Mouse (Mus musculus) intestine, embryonic 14.5 days (tissue): ENCODE data around the gene Setd4. TPM values are rescaled to one million over a fixed set of nuclear protein-coding genes. Genes with fewer than 3 reads are reported as not detected.
A peak's percentile ranks its signal among the peaks of the same experiment; 100 is the strongest.
"Not testable (repeated sequence)": the region's sequence is repeated elsewhere in the genome, so short reads cannot be mapped to it uniquely, and the experiment has no call there.

ENCODE experiments used
- ATAC-seq: fragments of 200-750 bp; cut with Nextera tagmentation; replicated peaks from 2 replicates; pipeline ENCODE4 v1.8.0; 2017; ENCODE audit warnings: low read depth, moderate number of reproducible peaks, moderate TSS enrichment, moderate library complexity; ENCODE audit not compliant: low FRiP score, low TSS enrichment
- DNase-seq: peaks from one replicate; pipeline ENCODE4 v3.0.0-alpha.2; 2018; ENCODE audit warnings: low spot score
- H3K27ac ChIP-seq: fragments of 300-500 bp; sonication (generic); 2 replicates; pipeline ENCODE4 v1.5.1; 2014; ENCODE audit warnings: low read depth, mild to moderate bottlenecking, control low read depth
- H3K27me3 ChIP-seq: fragments of 300-500 bp; sonication (generic); replicated peaks from 2 replicates; pipeline ENCODE4 v1.6.1; 2014; ENCODE audit warnings: low read length, control low read depth; ENCODE audit not compliant: control insufficient read depth, insufficient read depth
- H3K36me3 ChIP-seq: fragments of 300-500 bp; sonication (generic); 2 replicates; pipeline ENCODE4 v1.6.1; 2014; ENCODE audit warnings: low read length, control low read depth; ENCODE audit not compliant: control insufficient read depth, insufficient read depth
- H3K4me1 ChIP-seq: fragments of 300-500 bp; sonication (generic); replicated peaks from 2 replicates; pipeline ENCODE4 v1.6.1; 2014; ENCODE audit warnings: low read length, control low read depth, mixed read lengths; ENCODE audit not compliant: control insufficient read depth, insufficient read depth
- H3K4me2 ChIP-seq: fragments of 300-500 bp; sonication (generic); 2 replicates; pipeline ENCODE4 v1.6.1; 2014; ENCODE audit warnings: low read length
- H3K4me3 ChIP-seq: fragments of 300-500 bp; sonication (generic); 2 replicates; pipeline ENCODE4 v1.5.1; 2014; ENCODE audit warnings: low read depth, low read length, control low read depth, mixed read lengths
- H3K9ac ChIP-seq: fragments of 300-500 bp; sonication (generic); 2 replicates; pipeline ENCODE4 v1.6.1; 2014; ENCODE audit warnings: mild to moderate bottlenecking, low read length
- H3K9me3 ChIP-seq: fragments of 300-500 bp; sonication (generic); 2 replicates; pipeline ENCODE4 v1.6.1; 2016; ENCODE audit warnings: low read length, control low read depth; ENCODE audit not compliant: control insufficient read depth
- WGBS: fragments of 180-500 bp; shearing (Covaris S2); extraction: QIAGEN DNeasy Blood & Tissue Kit; methylation state at CpG from one replicate; pipeline ENCODE4 v1.1.7; 2014; 5-methylcytosine and 5-hydroxymethylcytosine counted together
- polyA plus RNA-seq: library from polyadenylated mRNA; unstranded; fragments of >200 nt; fragmentation: Nextera tagmentation; extraction: Ambion mirVana; gene quantifications from 2 replicates; pipeline ENCODE4 v1.2.1, GENCODE M21; 2014

Setd4 gene
- 13.0 and 13.4 TPM in 2 replicates for polyA plus RNA-seq

DNA sequence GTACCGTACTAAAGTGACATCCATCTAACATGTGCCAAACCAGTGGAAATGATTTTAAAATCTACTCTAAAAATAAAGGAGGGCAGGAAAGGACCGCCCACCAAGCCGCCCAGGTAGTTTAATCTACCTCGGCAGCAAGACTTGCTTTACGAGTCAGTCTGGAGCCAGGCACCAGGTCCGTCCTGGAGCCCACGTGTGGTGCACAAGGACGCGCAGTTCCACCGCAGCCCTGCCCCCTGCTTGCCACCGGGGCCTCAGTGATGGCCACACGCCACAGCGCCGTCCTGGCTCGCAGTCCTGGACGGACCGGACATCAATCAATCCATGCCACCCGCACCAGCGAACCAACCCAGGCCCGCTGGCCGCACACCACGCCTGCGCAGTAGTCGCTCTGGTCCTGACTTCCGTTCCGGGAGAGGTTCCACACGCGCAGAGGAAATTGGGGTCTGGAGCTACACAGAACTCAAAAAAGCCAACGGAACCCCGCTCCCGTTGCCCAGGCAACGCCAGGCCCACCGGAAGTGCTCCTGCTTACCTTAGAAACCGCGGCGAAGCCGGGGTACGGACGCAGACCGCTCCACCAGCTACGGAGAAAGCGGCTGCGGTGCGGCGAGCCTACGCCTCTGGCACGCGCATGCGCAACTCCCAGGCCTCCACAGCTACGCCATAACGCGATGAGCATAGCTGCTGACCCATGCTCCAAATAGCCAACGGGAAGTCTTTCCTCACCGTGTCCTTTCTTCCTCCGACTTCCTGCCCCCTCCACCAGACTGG, at the start of gene Setd4:
Setd4 (minus strand) TSS at position 625 of the 774 bp plus-strand sequence.
- Histone ChIP-seq H3K27ac (peak within 1 kb of the TSS; percentile 92), H3K36me3 (peaks cover 6% of the 10 kb centered on the region; the same call in 1 of the 2 replicates), H3K27me3 (no peaks in the 10 kb centered on the region), H3K9me3 (no peaks in the 10 kb centered on the region), H3K4me1 (peaks cover 15% of the 10 kb centered on the region), H3K4me3 (peak within 1 kb of the TSS; percentile 66), H3K4me2 (peak within 1 kb of the TSS; percentile 95), H3K9ac (peak within 1 kb of the TSS; percentile 73)
- peak; percentile 90 for ATAC-seq
- DNase-seq = peak; percentile 95
- under 1% methylated on average over 55 of the region's 55 CpGs for WGBS

DNA sequence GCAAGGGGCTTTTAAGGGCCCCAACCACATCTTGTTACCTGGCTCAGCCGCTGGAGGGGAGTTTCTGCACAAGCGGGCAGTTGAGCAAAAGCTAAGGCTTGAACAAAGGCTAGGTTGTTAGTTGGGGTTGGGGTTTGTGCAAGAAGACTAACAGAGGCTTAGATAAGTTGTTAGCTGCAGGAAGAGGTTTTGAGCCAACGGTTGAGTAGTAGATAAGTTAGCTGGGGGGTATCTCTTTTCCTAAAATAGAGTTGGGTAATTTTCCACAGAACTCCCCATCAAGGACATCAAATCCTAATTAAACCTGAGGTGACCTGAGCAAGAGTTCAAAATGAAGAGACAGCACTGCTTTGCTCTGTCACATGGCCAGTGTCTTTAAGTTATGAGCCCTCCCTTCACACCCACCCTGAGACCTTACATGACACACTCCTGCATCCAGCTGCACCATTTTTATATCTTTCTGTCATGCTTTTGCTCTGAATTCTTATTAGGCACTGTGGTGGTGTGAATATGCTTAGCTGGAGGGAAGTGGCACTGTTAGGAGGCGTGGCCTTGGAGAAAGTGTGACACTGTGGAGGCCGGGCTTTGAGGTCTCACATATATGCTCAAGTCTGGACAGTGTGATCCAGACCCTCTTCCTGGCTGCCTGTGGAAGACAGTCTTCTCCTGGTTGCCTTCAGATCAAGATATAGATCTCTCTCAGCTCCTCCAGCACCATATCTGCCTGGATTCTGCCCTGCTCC, 44.7 kb upstream of the Setd4 start:
- no peaks in the 10 kb centered on the region for H3K9me3 ChIP-seq
- no peak for ATAC-seq
- no peak overlapping the region for H3K27ac ChIP-seq
- H3K4me2 ChIP-seq = no peak overlapping the region
- H3K4me1 ChIP-seq = no peaks in the 10 kb centered on the region
- H3K4me3 ChIP-seq = no peak overlapping the region
- peak; percentile 10 for DNase-seq
- WGBS = 83% methylated on average over 5 of the region's 5 CpGs
- no peaks in the 10 kb centered on the region for H3K36me3 ChIP-seq
- no peaks in the 10 kb centered on the region for H3K27me3 ChIP-seq
- H3K9ac ChIP-seq = no peak overlapping the region

DNA sequence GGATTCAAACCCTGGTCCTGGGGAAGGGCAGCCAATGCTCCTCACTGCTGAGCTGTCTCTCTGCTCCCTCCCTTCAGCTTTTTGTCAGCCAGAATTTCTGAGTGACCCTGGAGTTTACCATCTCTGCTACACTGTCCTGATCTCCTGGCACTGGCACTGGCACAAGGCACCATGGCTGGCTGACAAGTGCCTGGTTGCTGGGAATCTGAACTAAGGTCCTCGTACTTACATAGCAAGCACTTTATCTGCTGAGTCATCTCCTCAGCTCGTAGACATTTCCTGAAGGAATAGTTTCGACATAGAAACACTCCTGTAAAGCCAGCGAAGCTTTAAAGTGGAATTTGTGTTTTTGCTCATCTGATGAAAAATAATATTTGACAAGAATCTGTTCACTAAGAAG, 40.1 kb upstream of the Setd4 start:
- Histone ChIP-seq H3K36me3 (no peaks in the 10 kb centered on the region), H3K27ac (no peak overlapping the region), H3K9me3 (no peaks in the 10 kb centered on the region), H3K9ac (no peak overlapping the region), H3K4me3 (no peak overlapping the region), H3K4me2 (no peak overlapping the region), H3K4me1 (no peaks in the 10 kb centered on the region), H3K27me3 (no peaks in the 10 kb centered on the region)
- peak; percentile 41 for DNase-seq
- ATAC-seq = no peak
- WGBS = 58% methylated on average over 4 of the region's 4 CpGs

DNA sequence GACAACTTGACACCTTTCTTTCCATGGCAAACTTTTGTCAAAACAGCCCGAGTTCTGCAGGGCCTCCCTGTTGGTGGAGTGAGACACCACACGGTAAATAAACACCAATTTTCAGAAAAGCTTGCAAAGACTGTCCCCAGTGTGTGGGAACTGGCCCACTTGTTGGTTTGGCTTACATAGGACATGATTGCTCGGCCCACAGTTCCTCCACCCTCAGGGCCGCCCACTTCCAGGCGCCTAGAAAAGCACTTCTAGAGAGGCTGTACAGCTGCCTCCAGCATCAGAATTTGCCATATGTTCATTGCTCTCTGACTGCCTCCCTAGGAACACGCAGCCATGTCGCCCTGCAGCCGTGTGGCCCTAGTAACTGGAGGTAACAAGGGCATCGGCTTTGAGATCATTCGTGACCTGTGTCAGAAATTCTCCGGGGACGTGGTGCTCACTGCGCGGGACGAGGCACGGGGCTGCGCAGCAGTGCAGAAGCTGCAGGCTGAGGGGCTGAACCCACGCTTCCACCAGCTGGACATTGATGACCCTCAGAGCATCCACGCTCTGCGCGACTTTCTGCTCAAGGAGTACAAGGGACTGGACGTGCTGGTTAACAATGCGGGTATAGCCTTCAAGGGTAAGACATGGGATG, 24.0 kb upstream of the Setd4 start, which contains the start of gene Gm5678:
Gm5678 (plus strand) TSS at position 337 of the 640 bp plus-strand sequence.
- no peak for ATAC-seq

DNA sequence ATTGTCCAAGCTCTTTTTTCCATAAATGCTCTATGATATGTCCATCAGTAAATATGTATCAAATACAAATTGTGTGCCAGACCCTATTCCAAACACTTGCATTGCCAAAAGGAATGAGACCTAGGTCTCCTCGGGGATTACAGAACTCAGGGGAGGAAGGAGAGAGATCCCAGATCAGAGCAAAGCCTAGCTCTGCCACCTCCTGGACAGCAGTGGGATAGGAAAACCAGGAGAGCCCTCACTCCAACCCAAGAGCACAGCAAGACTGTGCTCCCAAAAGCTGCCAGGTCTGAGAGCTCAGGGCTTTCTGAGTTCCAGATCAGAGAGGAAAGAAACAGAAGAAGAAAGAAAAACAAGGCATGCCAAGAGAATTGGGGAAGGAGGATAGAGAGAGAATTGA, 22.9 kb upstream of the Setd4 start:
- Histone ChIP-seq H3K36me3 (no peaks in the 10 kb centered on the region), H3K4me2 (no peak overlapping the region), H3K27me3 (no peaks in the 10 kb centered on the region), H3K4me1 (no peaks in the 10 kb centered on the region), H3K4me3 (no peak overlapping the region), H3K27ac (no peak overlapping the region), H3K9ac (no peak overlapping the region), H3K9me3 (no peaks in the 10 kb centered on the region)
- ATAC-seq (no peak), DNase-seq (no peak)
- 8% methylated on average over 1 of the region's 1 CpGs for WGBS

More for the DNA sequence above, 24.0 kb upstream of the Setd4 start, which contains the start of gene Gm5678:
- WGBS = 78% methylated on average over 23 of the region's 23 CpGs
- Histone ChIP-seq H3K27ac (no peak within 1 kb of the TSS), H3K27me3 (no peaks in the 10 kb centered on the region), H3K9ac (no peak within 1 kb of the TSS), H3K36me3 (no peaks in the 10 kb centered on the region), H3K4me3 (no peak within 1 kb of the TSS), H3K4me1 (no peaks in the 10 kb centered on the region), H3K9me3 (no peaks in the 10 kb centered on the region), H3K4me2 (no peak within 1 kb of the TSS)
- no peak for DNase-seq

DNA sequence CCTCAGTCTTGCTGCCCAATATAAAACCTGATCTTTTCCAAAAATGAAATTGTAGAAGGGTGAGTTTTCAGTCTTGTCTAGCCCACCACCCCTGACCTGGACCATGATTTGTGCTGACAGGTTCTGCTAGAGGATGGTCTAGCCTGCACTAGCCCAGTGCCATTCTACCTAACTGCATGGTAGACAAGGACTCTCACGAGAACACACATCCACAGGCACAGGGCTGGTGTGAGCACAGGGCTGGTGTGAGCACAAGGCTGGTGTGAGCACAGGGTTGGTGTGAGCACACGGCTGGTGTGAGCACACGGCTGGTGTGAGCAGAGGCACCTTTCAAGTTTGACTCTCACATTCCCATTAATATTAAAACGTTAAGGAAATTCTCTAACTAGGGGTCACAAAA, 20.8 kb upstream of the Setd4 start:
- Histone ChIP-seq H3K27me3 (no peaks in the 10 kb centered on the region), H3K9me3 (no peaks in the 10 kb centered on the region), H3K4me1 (no peaks in the 10 kb centered on the region), H3K9ac (no peak overlapping the region), H3K36me3 (no peaks in the 10 kb centered on the region), H3K27ac (no peak overlapping the region), H3K4me3 (no peak overlapping the region), H3K4me2 (no peak overlapping the region)
- ATAC-seq (no peak), DNase-seq (no peak)
- WGBS = 81% methylated on average over 4 of the region's 4 CpGs

DNA sequence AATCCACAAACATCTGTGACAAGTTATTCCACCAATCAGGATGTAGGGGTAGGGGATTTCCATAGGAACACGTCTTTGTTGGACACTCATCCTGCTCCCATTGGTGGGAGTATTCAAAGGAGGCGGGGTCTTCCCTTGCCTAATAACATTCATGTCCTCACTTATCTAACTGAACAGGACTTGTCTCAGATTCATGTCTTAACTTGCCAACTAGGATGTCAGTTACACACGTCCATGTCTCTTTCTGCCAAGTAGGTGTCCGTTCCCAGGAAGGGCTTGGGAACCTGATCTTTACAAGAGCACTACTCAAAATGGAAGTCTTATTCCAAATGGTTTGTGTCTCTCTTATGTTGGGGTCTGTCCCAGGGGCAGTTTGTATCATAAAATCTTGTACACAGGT, 19.9 kb upstream of the Setd4 start:
- H3K4me2 ChIP-seq, H3K4me3 ChIP-seq, H3K9me3 ChIP-seq, ATAC-seq, H3K9ac ChIP-seq, H3K36me3 ChIP-seq, H3K27ac ChIP-seq, H3K4me1 ChIP-seq, H3K27me3 ChIP-seq, DNase-seq: not testable (repeated sequence)
- 88% methylated on average over 4 of the region's 4 CpGs for WGBS

DNA sequence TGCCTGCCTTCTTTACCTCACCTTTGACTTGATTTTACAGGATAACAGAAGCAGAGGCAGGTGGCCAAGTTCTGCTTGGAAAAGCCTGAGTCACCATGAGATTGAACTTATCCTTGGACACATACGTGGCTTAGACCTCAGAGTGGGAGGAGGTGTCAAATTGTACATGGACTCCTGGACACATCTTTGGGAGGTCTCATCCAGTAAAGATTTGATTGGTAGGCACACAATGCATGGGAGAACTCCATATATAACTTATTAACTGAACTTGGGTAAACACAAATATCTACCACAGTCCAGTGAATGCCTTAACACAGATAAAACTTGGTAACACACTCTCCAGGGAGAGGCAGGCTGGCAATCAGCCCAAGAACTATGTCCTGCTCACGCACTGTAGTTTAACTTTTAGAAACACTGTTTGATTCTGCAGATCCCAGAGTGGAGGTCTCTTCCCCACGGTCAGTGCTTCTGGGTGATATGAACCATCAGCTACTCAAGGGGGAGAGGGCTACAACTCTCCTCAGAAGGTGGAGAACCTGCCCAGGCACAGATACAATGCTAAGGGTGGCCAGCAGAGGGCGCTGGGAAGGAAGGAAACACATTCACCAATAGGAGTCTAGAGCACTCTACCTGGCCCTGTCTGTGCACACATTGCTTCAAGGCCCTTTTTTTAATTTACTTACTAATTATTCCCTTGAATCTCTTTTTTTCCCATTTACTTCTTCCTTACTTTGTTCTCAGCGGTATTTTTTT, 11.4 kb upstream of the Setd4 start:
- 43% methylated on average over 5 of the region's 5 CpGs for WGBS
- H3K36me3 ChIP-seq = peaks cover 19% of the 10 kb centered on the region
- no peaks in the 10 kb centered on the region for H3K9me3 ChIP-seq
- no peaks in the 10 kb centered on the region for H3K27me3 ChIP-seq
- H3K4me1 ChIP-seq = no peaks in the 10 kb centered on the region
- no peak overlapping the region for H3K27ac ChIP-seq
- no peak overlapping the region for H3K4me2 ChIP-seq
- no peak overlapping the region for H3K4me3 ChIP-seq
- no peak for ATAC-seq
- no peak overlapping the region for H3K9ac ChIP-seq
- DNase-seq = peak; percentile 81
